Mouse (Mus musculus) midbrain, embryonic 12.5 days (tissue): ENCODE results near the gene Kcnk7. TPM values are rescaled to one million over a fixed set of nuclear protein-coding genes. Genes with fewer than 3 reads are reported as not detected.

Source experiments
- ATAC-seq: fragments of 200-750 bp; cut with Nextera tagmentation; 2 replicates; pipeline ENCODE4 v1.8.0; 2017; ENCODE audit warnings: low read depth, moderate TSS enrichment, moderate library complexity; ENCODE audit not compliant: low FRiP score
- H3K27ac ChIP-seq: fragments of 300-500 bp; sonication (generic); replicated peaks from 2 replicates; pipeline ENCODE4 v1.5.1; 2016; ENCODE audit warnings: mild to moderate bottlenecking
- H3K27me3 ChIP-seq: fragments of 300-500 bp; sonication (generic); 2 replicates; pipeline ENCODE4 v1.6.1; 2016; ENCODE audit warnings: mild to moderate bottlenecking
- H3K36me3 ChIP-seq: fragments of 300-500 bp; sonication (generic); 2 replicates; pipeline ENCODE4 v1.6.1; 2016
- H3K4me1 ChIP-seq: fragments of 300-500 bp; sonication (generic); 2 replicates; pipeline ENCODE4 v1.6.1; 2016
- H3K4me2 ChIP-seq: fragments of 300-500 bp; sonication (generic); replicated peaks from 2 replicates; pipeline ENCODE4 v1.6.1; 2016; ENCODE audit warnings: mild to moderate bottlenecking, moderate library complexity
- H3K4me3 ChIP-seq: fragments of 300-500 bp; sonication (generic); 2 replicates; pipeline ENCODE4 v1.5.1; 2016; ENCODE audit warnings: mild to moderate bottlenecking
- H3K9ac ChIP-seq: fragments of 300-500 bp; sonication (generic); replicated peaks from 2 replicates; pipeline ENCODE4 v1.6.1; 2016; ENCODE audit warnings: mild to moderate bottlenecking, moderate library complexity
- H3K9me3 ChIP-seq: fragments of 300-500 bp; sonication (generic); 2 replicates; pipeline ENCODE4 v1.6.1; 2016; ENCODE audit warnings: mild to moderate bottlenecking
- WGBS: fragments of 180-500 bp; shearing (Covaris S2); methylation state at CpG from one replicate; pipeline ENCODE4 v1.1.7; 2016; 5-methylcytosine and 5-hydroxymethylcytosine counted together
- polyA plus RNA-seq: library from polyadenylated mRNA; unstranded; fragments of >200 nt; fragmentation: Nextera tagmentation; extraction: Ambion mirVana; gene quantifications from 2 replicates; pipeline ENCODE4 v1.2.1, GENCODE M21; 2016

Gene Kcnk7
- polyA plus RNA-seq, 1 experiment from 2014 or later = 0.36 TPM

GRCm38 (mm10) chr19:5728631-5729443 is 24.7 kb downstream of the Kcnk7 start:
- Histone ChIP-seq H3K4me2 (peak overlapping the region; percentile 99), H3K9ac (peak overlapping the region; percentile 99), H3K9me3 (no peaks in the 10 kb centered on the region), H3K4me1 (peaks cover 66% of the 10 kb centered on the region), H3K27me3 (peaks cover 8% of the 10 kb centered on the region; the same call in 1 of the 2 replicates), H3K4me3 (peak overlapping the region; percentile 99), H3K27ac (peak overlapping the region; percentile 96), H3K36me3 (peaks cover 15% of the 10 kb centered on the region; the same call in 1 of the 2 replicates)
- WGBS = 12% methylated on average over 37 of the region's 37 CpGs
- ATAC-seq = peak; percentile 41

- Histone ChIP-seq H3K4me3 (peak within 1 kb of the TSS; percentile 99), H3K27ac (peak within 1 kb of the TSS; percentile 96)
- WGBS = under 1% methylated on average over 37 of the region's 37 CpGs
Measured at GRCm38 (mm10) chr19:5729444-5729815, 25.3 kb downstream of the Kcnk7 start, which contains the start of gene Fam89b. Gene Fam89b, minus strand, starts transcription at chr19:5729653.

GRCm38 (mm10) chr19:5730314-5731186 is 26.4 kb downstream of the Kcnk7 start:
- Histone ChIP-seq H3K9me3 (no peaks in the 10 kb centered on the region), H3K4me2 (peak overlapping the region; percentile 99), H3K27ac (0 out of 2 replicates have a peak overlapping the region, but pooled peaks have one; percentile 25), H3K9ac (peak overlapping the region; percentile 72), H3K4me1 (peaks cover 54% of the 10 kb centered on the region), H3K27me3 (peaks cover 14% of the 10 kb centered on the region; the same call in 1 of the 2 replicates), H3K4me3 (peak overlapping the region; percentile 99), H3K36me3 (0 out of 2 replicates have a peak, but pooled peaks cover under 1% of the 10 kb centered on the region)
- WGBS = 75% methylated on average over 29 of the region's 29 CpGs
- no peak for ATAC-seq

More at GRCm38 (mm10) chr19:5729444-5729815, 25.3 kb downstream of the Kcnk7 start, which contains the start of gene Fam89b:
- H3K9ac ChIP-seq = peak within 1 kb of the TSS; percentile 99
- peaks cover 65% of the 10 kb centered on the region for H3K4me1 ChIP-seq
- ATAC-seq = peak; percentile 81
- H3K36me3 ChIP-seq = peaks cover 9% of the 10 kb centered on the region; the same call in 1 of the 2 replicates
- peak within 1 kb of the TSS; percentile 99 for H3K4me2 ChIP-seq
- H3K27me3 ChIP-seq = peaks cover 14% of the 10 kb centered on the region; the same call in 1 of the 2 replicates
- H3K9me3 ChIP-seq = no peaks in the 10 kb centered on the region

- ATAC-seq = peak; percentile 84
- peaks cover 17% of the 10 kb centered on the region; the same call in 1 of the 2 replicates for H3K27me3 ChIP-seq
- WGBS = under 1% methylated on average over 47 of the region's 47 CpGs
- H3K4me2 ChIP-seq = peak overlapping the region; percentile 99
- H3K9me3 ChIP-seq = no peaks in the 10 kb centered on the region
- H3K9ac ChIP-seq = peak overlapping the region; percentile 72
- no peaks in the 10 kb centered on the region for H3K36me3 ChIP-seq
- peaks cover 45% of the 10 kb centered on the region for H3K4me1 ChIP-seq
- 0 out of 2 replicates have a peak overlapping the region, but pooled peaks have one; percentile 46 for H3K27ac ChIP-seq
- peak overlapping the region; percentile 99 for H3K4me3 ChIP-seq
Measured at GRCm38 (mm10) chr19:5731264-5731978, 27.3 kb downstream of the Kcnk7 start.

- Histone ChIP-seq H3K27ac (no peak overlapping the region), H3K27me3 (peaks cover 22% of the 10 kb centered on the region), H3K4me3 (no peak overlapping the region), H3K9ac (no peak overlapping the region), H3K36me3 (no peaks in the 10 kb centered on the region), H3K9me3 (no peaks in the 10 kb centered on the region), H3K4me1 (peaks cover 22% of the 10 kb centered on the region), H3K4me2 (no peak overlapping the region)
- 84% methylated on average over 9 of the region's 9 CpGs for WGBS
- no peak for ATAC-seq
Measured at GRCm38 (mm10) chr19:5734325-5734724, 30.2 kb downstream of the Kcnk7 start.

- Histone ChIP-seq H3K9ac (no peak overlapping the region), H3K4me2 (no peak overlapping the region), H3K9me3 (no peaks in the 10 kb centered on the region), H3K27me3 (peaks cover 65% of the 10 kb centered on the region), H3K27ac (no peak overlapping the region), H3K36me3 (no peaks in the 10 kb centered on the region), H3K4me1 (peaks cover 25% of the 10 kb centered on the region), H3K4me3 (no peak overlapping the region)
- no peak for ATAC-seq
- 51% methylated on average over 2 of the region's 2 CpGs for WGBS
Measured at GRCm38 (mm10) chr19:5739446-5739845, 35.3 kb downstream of the Kcnk7 start.

- Histone ChIP-seq H3K27ac (peak within 1 kb of the TSS; percentile 46), H3K4me2 (peak within 1 kb of the TSS; percentile 97), H3K4me1 (peaks cover 31% of the 10 kb centered on the region), H3K27me3 (peaks cover 77% of the 10 kb centered on the region), H3K9ac (peak within 1 kb of the TSS; percentile 83), H3K9me3 (no peaks in the 10 kb centered on the region), H3K36me3 (no peaks in the 10 kb centered on the region), H3K4me3 (peak within 1 kb of the TSS; percentile 63)
- ATAC-seq = no peak
- 16% methylated on average over 10 of the region's 14 CpGs for whole genome bisulfite sequencing
Measured at GRCm38 (mm10) chr19:5740320-5741317, 36.5 kb downstream of the Kcnk7 start, which contains the start of gene Ltbp3. Gene Ltbp3, plus strand, starts transcription at chr19:5740904.

- peak overlapping the region; percentile 83 for H3K9ac ChIP-seq
- H3K4me3 ChIP-seq = peak overlapping the region; percentile 63
- H3K27ac ChIP-seq = peak overlapping the region; percentile 46; the same call in 1 of the 2 replicates
- peak; percentile 70 for ATAC-seq
- H3K4me2 ChIP-seq = peak overlapping the region; percentile 97
- no peaks in the 10 kb centered on the region for H3K9me3 ChIP-seq
- peaks cover 83% of the 10 kb centered on the region for H3K27me3 ChIP-seq
- WGBS = 1% methylated on average over 38 of the region's 55 CpGs
- no peaks in the 10 kb centered on the region for H3K36me3 ChIP-seq
- peaks cover 42% of the 10 kb centered on the region for H3K4me1 ChIP-seq
Measured at GRCm38 (mm10) chr19:5741641-5742240, 37.6 kb downstream of the Kcnk7 start.

GRCm38 (mm10) chr19:5742241-5742641 is 38.1 kb downstream of the Kcnk7 start:
- Histone ChIP-seq H3K4me2 (peak overlapping the region; percentile 97), H3K4me3 (peak overlapping the region; percentile 63), H3K36me3 (no peaks in the 10 kb centered on the region), H3K27me3 (peaks cover 88% of the 10 kb centered on the region), H3K9ac (peak overlapping the region; percentile 83), H3K9me3 (no peaks in the 10 kb centered on the region), H3K4me1 (peaks cover 44% of the 10 kb centered on the region), H3K27ac (0 out of 2 replicates have a peak overlapping the region, but pooled peaks have one; percentile 46)
- WGBS = 1% methylated on average over 28 of the region's 32 CpGs
- peak; percentile 39; the same call in 1 of the 2 replicates for ATAC-seq

GRCm38 (mm10) chr19:5743576-5743975 is 39.4 kb downstream of the Kcnk7 start:
- H3K27me3 ChIP-seq = peaks cover 96% of the 10 kb centered on the region
- H3K4me1 ChIP-seq = peaks cover 44% of the 10 kb centered on the region
- no peak overlapping the region for H3K27ac ChIP-seq
- H3K4me3 ChIP-seq = no peak overlapping the region
- no peak for ATAC-seq
- H3K9ac ChIP-seq = no peak overlapping the region
- no peak overlapping the region for H3K4me2 ChIP-seq
- no peaks in the 10 kb centered on the region for H3K36me3 ChIP-seq
- 67% methylated on average over 5 of the region's 5 CpGs for WGBS
- H3K9me3 ChIP-seq = no peaks in the 10 kb centered on the region
